Mouse (Mus musculus): ENCODE results near the gene Usp46. TPM values are rescaled to one million over a fixed set of nuclear protein-coding genes. Genes with fewer than 3 reads are reported as not detected.
"Not testable (repeated sequence)": the region's sequence is repeated elsewhere in the genome, so short reads cannot be mapped to it uniquely, and the experiment has no call there.

The Usp46 gene
- 1 to 10 TPM; 8.6 to 9.7 TPM for polyA plus RNA-seq (2017; shearing (Covaris generic))

GRCm38 (mm10) chr5:74067831-74068713 lies at the start of gene Usp46:
Gene Usp46 (minus strand): TSS chr5:74068431.
- peak; percentile 81 for ATAC-seq

GRCm38 (mm10) chr5:74113961-74114689 lies 45.9 kb upstream of the Usp46 start:
- no peak for ATAC-seq

GRCm38 (mm10) chr5:74105445-74105844 lies 37.2 kb upstream of the Usp46 start:
- no peak for ATAC-seq

GRCm38 (mm10) chr5:74101761-74102160 lies 33.5 kb upstream of the Usp46 start:
- no peak for ATAC-seq

GRCm38 (mm10) chr5:74099046-74099445 lies 30.8 kb upstream of the Usp46 start:
- ATAC-seq, result no peak

- ATAC-seq, result no peak
These were observed 29.6 kb upstream of the Usp46 start for GRCm38 (mm10) chr5:74097854-74098220.

GRCm38 (mm10) chr5:74097116-74097853 lies 29.1 kb upstream of the Usp46 start:
- ATAC-seq, result no peak

GRCm38 (mm10) chr5:74096060-74096459 lies 27.8 kb upstream of the Usp46 start:
- no peak for ATAC-seq

- no peak for ATAC-seq
These were observed 27.4 kb upstream of the Usp46 start for GRCm38 (mm10) chr5:74095611-74096010.

- no peak for ATAC-seq
These were observed 26.7 kb upstream of the Usp46 start for GRCm38 (mm10) chr5:74094841-74095437.

- ATAC-seq, result no peak
These were observed 25.6 kb upstream of the Usp46 start for GRCm38 (mm10) chr5:74093556-74094428.

GRCm38 (mm10) chr5:74092833-74093555 lies 24.8 kb upstream of the Usp46 start:
- ATAC-seq, result peak; percentile 98

GRCm38 (mm10) chr5:74092481-74092832 lies 24.2 kb upstream of the Usp46 start:
- ATAC-seq, result peak; percentile 10

GRCm38 (mm10) chr5:74089643-74090042 lies 21.4 kb upstream of the Usp46 start:
- no peak for ATAC-seq

GRCm38 (mm10) chr5:74081756-74082155 lies 13.5 kb upstream of the Usp46 start:
- ATAC-seq, result no peak

GRCm38 (mm10) chr5:74078861-74079615 lies 10.8 kb upstream of the Usp46 start:
- ATAC-seq, result peak; percentile 48

GRCm38 (mm10) chr5:74078400-74078799 lies 10.2 kb upstream of the Usp46 start:
- peak; percentile 30 for ATAC-seq

- peak; percentile 51 for ATAC-seq
These were observed 9.7 kb upstream of the Usp46 start for GRCm38 (mm10) chr5:74077959-74078358.

GRCm38 (mm10) chr5:74076759-74077158 lies 8.5 kb upstream of the Usp46 start:
- ATAC-seq, result no peak

- not testable (repeated sequence) for ATAC-seq
These were observed 2.3 kb upstream of the Usp46 start for GRCm38 (mm10) chr5:74070564-74070963.
